Mouse (Mus musculus) megakaryocyte, embryonic 14.5 days (primary cell): ENCODE measurements around the gene Trmt61a.

Experiments used
- FLI1 ChIP-seq: IDR thresholded peaks from 2 replicates; pipeline ENCODE4 v1.6.1; 2012; ENCODE audit warnings: low read length, inconsistent platforms, mixed read lengths
- GATA1 ChIP-seq: IDR thresholded peaks from 3 replicates; pipeline ENCODE4 v1.6.1; 2012; ENCODE audit warnings: mixed read lengths, low read length, inconsistent platforms, borderline replicate concordance

DNA sequence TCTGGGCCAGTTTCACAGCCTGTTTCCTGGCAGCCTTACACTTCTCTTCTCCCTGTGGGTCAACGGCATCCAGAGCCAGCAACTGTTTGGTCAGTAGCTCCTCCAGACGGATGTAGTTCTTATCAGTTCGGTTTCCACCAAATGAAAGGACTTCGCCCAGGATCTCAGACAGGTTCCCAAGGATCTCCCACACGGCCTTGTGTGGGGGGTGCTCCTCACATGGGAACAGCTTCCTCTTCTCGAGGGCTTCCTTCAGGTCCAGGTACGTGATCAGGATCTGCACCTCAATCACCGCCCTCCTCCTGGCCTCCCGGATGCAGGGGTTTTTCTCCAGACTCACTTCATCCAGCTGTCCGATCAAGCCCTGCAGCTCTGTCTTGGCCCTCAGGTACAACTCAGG, 32.2 kb downstream of the Trmt61a start:
- TF ChIP-seq GATA1 (no peak), FLI1 (no peak)
